Mouse (Mus musculus) kidney, embryonic 16.5 days (tissue): Measurements from ENCODE around the gene Tcte1. TPM values are rescaled to one million over a fixed set of nuclear protein-coding genes. Genes with fewer than 3 reads are reported as not detected.

Experiments used
- ATAC-seq: fragments of 200-750 bp; cut with Nextera tagmentation; 2 replicates; pipeline ENCODE4 v1.8.0; 2017; ENCODE audit warnings: moderate TSS enrichment; ENCODE audit not compliant: low FRiP score, low TSS enrichment
- H3K27ac ChIP-seq: fragments of 300-500 bp; sonication (generic); 2 replicates; pipeline ENCODE4 v1.5.1; 2014; ENCODE audit warnings: low read length
- H3K27me3 ChIP-seq: fragments of 300-500 bp; sonication (generic); 2 replicates; pipeline ENCODE4 v1.6.1; 2014; ENCODE audit warnings: low read length, control low read depth, mixed read lengths; ENCODE audit not compliant: insufficient read depth
- H3K36me3 ChIP-seq: fragments of 300-500 bp; sonication (generic); 2 replicates; pipeline ENCODE4 v1.6.1; 2014; ENCODE audit warnings: low read length, control low read depth, mixed read lengths; ENCODE audit not compliant: insufficient read depth
- H3K4me1 ChIP-seq: fragments of 300-500 bp; sonication (generic); 2 replicates; pipeline ENCODE4 v1.6.1; 2014; ENCODE audit warnings: low read length, control low read depth, mixed read lengths; ENCODE audit not compliant: insufficient read depth
- H3K4me2 ChIP-seq: fragments of 300-500 bp; sonication (generic); replicated peaks from 2 replicates; pipeline ENCODE4 v1.6.1; 2014; ENCODE audit warnings: low read depth, low read length
- H3K4me3 ChIP-seq: fragments of 300-500 bp; sonication (generic); 2 replicates; pipeline ENCODE4 v1.5.1; 2014; ENCODE audit warnings: mild to moderate bottlenecking, low read length
- H3K9ac ChIP-seq: fragments of 300-500 bp; sonication (generic); replicated peaks from 2 replicates; pipeline ENCODE4 v1.6.1; 2014; ENCODE audit warnings: low read length
- H3K9me3 ChIP-seq: fragments of 300-500 bp; sonication (generic); 2 replicates; pipeline ENCODE4 v1.6.1; 2016; ENCODE audit warnings: low read length, control low read depth
- WGBS: fragments of 180-500 bp; shearing (Covaris S2); extraction: QIAGEN DNeasy Blood & Tissue Kit; methylation state at CpG from one replicate; pipeline ENCODE4 v1.1.7; 2014; 5-methylcytosine and 5-hydroxymethylcytosine counted together
- polyA plus RNA-seq: library from polyadenylated mRNA; unstranded; fragments of >200 nt; fragmentation: Nextera tagmentation; extraction: Ambion mirVana; gene quantifications from 2 replicates; pipeline ENCODE4 v1.2.1, GENCODE M21; 2015

Gene Tcte1
- polyA plus RNA-seq, 1 experiment from 2014 or later = 0.81 TPM

- ATAC-seq = no peak
- 69% methylated on average over 11 of the region's 11 CpGs for WGBS
- peaks cover 22% of the 10 kb centered on the region; the same call in 1 of the 2 replicates for H3K36me3 ChIP-seq
- peaks cover 13% of the 10 kb centered on the region; the same call in 1 of the 2 replicates for H3K27me3 ChIP-seq
- H3K9ac ChIP-seq = no peak overlapping the region
- no peak overlapping the region for H3K4me2 ChIP-seq
- no peak overlapping the region for H3K27ac ChIP-seq
- no peak overlapping the region for H3K4me3 ChIP-seq
- H3K4me1 ChIP-seq = peaks cover 4% of the 10 kb centered on the region; the same call in 1 of the 2 replicates
- no peaks in the 10 kb centered on the region for H3K9me3 ChIP-seq
Observed at GRCm38 (mm10) chr17:45520136-45520535, 3.1 kb upstream of the Tcte1 start.

GRCm38 (mm10) chr17:45524961-45525360 is 1.7 kb downstream of the Tcte1 start:
- WGBS = 42% methylated on average over 4 of the region's 4 CpGs
- Histone ChIP-seq H3K4me2 (no peak overlapping the region), H3K9ac (no peak overlapping the region)

GRCm38 (mm10) chr17:45526571-45526970 is 3.3 kb downstream of the Tcte1 start:
- whole genome bisulfite sequencing = 20% methylated on average over 5 of the region's 5 CpGs
- Histone ChIP-seq H3K4me3 (no peak overlapping the region), H3K9me3 (no peaks in the 10 kb centered on the region), H3K36me3 (no peaks in the 10 kb centered on the region), H3K27me3 (peaks cover 21% of the 10 kb centered on the region), H3K9ac (no peak overlapping the region), H3K4me2 (no peak overlapping the region), H3K27ac (no peak overlapping the region), H3K4me1 (peaks cover 7% of the 10 kb centered on the region; the same call in 1 of the 2 replicates)
- no peak for ATAC-seq

More at GRCm38 (mm10) chr17:45524961-45525360, 1.7 kb downstream of the Tcte1 start:
- Histone ChIP-seq H3K36me3 (0 out of 2 replicates have a peak, but pooled peaks cover 8% of the 10 kb centered on the region), H3K4me1 (peaks cover 7% of the 10 kb centered on the region; the same call in 1 of the 2 replicates), H3K4me3 (no peak overlapping the region), H3K9me3 (no peaks in the 10 kb centered on the region), H3K27ac (no peak overlapping the region), H3K27me3 (peaks cover 13% of the 10 kb centered on the region; the same call in 1 of the 2 replicates)
- ATAC-seq = no peak

GRCm38 (mm10) chr17:45530346-45530782 is 7.1 kb downstream of the Tcte1 start:
- Histone ChIP-seq H3K9me3 (no peaks in the 10 kb centered on the region), H3K4me3 (no peak overlapping the region), H3K4me1 (peaks cover 2% of the 10 kb centered on the region; the same call in 1 of the 2 replicates), H3K27me3 (peaks cover 31% of the 10 kb centered on the region), H3K9ac (no peak overlapping the region), H3K4me2 (no peak overlapping the region), H3K36me3 (no peaks in the 10 kb centered on the region), H3K27ac (no peak overlapping the region)
- no peak for ATAC-seq
- WGBS = 45% methylated on average over 13 of the region's 13 CpGs

DNA sequence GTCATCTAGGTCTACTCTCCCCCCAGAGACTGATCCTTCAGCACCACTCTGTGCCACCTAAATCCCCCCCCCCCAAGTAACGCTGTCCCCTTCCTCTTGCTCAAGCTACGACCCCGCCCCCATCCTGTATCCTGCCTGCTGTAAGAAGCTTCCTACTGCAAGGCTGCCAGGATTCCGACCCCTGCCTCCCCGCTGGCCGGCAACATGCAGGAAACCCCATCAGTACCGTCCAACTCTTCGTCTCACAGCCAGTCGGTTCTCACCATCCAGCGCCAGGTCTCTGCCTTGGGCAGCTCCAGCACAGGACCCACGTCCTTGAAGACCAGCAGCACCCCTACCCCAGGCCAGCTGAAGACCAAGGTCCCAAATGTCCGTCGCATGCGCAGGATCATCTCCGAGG is 9.7 kb downstream of the Tcte1 start:
- 52% methylated on average over 15 of the region's 15 CpGs for WGBS
- Histone ChIP-seq H3K4me2 (no peak overlapping the region), H3K27me3 (peaks cover 50% of the 10 kb centered on the region), H3K27ac (no peak overlapping the region), H3K9me3 (no peaks in the 10 kb centered on the region), H3K9ac (no peak overlapping the region), H3K36me3 (no peaks in the 10 kb centered on the region), H3K4me3 (no peak overlapping the region), H3K4me1 (no peaks in the 10 kb centered on the region)
- ATAC-seq = no peak

- no peak overlapping the region for H3K4me2 ChIP-seq
- no peaks in the 10 kb centered on the region for H3K9me3 ChIP-seq
- no peaks in the 10 kb centered on the region for H3K36me3 ChIP-seq
- H3K4me1 ChIP-seq = no peaks in the 10 kb centered on the region
- H3K9ac ChIP-seq = no peak overlapping the region
- H3K4me3 ChIP-seq = no peak overlapping the region
- H3K27me3 ChIP-seq = peaks cover 61% of the 10 kb centered on the region
- no peak; the same call in 1 of the 2 replicates for ATAC-seq
- H3K27ac ChIP-seq = no peak overlapping the region
- 10% methylated on average over 5 of the region's 5 CpGs for WGBS
Observed at GRCm38 (mm10) chr17:45536264-45536663, 13.0 kb downstream of the Tcte1 start.

DNA sequence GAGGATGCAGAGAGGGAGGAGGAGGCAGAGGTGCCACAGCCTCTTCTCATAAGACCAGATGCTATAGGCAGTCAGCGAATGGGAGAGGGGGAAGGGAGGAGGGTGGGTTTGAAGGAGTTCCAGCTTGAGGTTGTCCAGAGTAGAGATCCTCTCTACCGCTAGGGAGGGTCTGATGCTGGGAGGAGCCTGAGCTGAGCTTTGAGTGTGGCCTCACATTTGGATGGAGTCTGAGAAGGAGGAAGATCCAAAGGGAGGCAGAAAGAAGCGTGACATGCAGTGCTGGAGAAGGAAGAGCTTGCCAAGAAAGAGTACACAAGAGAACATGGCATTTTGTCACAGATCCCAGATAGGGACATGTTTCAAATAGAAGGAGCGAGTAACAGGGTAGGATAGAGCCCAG is 15.2 kb downstream of the Tcte1 start:
- H3K27me3 ChIP-seq = peaks cover 73% of the 10 kb centered on the region
- 65% methylated on average over 4 of the region's 4 CpGs for WGBS
- ATAC-seq = no peak

DNA sequence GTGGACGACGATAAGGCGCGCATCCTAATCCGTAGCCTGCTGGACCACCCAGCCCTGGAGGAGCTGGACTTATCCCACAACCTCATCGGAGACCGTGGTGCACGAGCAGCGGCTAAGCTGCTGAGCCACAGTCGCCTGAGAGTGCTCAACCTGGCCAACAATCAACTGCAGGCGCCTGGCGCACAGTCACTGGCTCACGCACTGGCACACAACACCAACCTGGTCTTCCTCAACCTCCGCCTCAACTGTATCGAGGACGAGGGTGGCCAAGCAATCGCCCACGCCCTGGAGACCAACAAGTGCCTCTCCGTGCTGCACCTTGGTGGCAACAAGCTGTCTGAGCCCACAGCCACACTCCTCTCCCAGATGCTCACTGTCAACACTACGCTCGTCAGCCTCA is 16.4 kb downstream of the Tcte1 start:
- Histone ChIP-seq H3K27me3 (peaks cover 76% of the 10 kb centered on the region), H3K36me3 (no peaks in the 10 kb centered on the region), H3K4me2 (no peak overlapping the region), H3K9ac (no peak overlapping the region), H3K4me1 (peaks cover 2% of the 10 kb centered on the region), H3K9me3 (no peaks in the 10 kb centered on the region), H3K4me3 (no peak overlapping the region), H3K27ac (no peak overlapping the region)
- ATAC-seq = no peak
- 74% methylated on average over 21 of the region's 21 CpGs for WGBS

More for the DNA sequence above, 15.2 kb downstream of the Tcte1 start:
- Histone ChIP-seq H3K36me3 (no peaks in the 10 kb centered on the region), H3K4me1 (no peaks in the 10 kb centered on the region), H3K9me3 (no peaks in the 10 kb centered on the region), H3K4me2 (no peak overlapping the region), H3K27ac (no peak overlapping the region), H3K9ac (no peak overlapping the region), H3K4me3 (no peak overlapping the region)

GRCm38 (mm10) chr17:45542129-45542528 is 18.9 kb downstream of the Tcte1 start:
- Histone ChIP-seq H3K9me3 (no peaks in the 10 kb centered on the region), H3K4me3 (no peak overlapping the region), H3K4me2 (no peak overlapping the region), H3K9ac (no peak overlapping the region), H3K4me1 (peaks cover 15% of the 10 kb centered on the region), H3K27me3 (peaks cover 81% of the 10 kb centered on the region), H3K36me3 (no peaks in the 10 kb centered on the region), H3K27ac (no peak overlapping the region)
- ATAC-seq = no peak
- 41% methylated on average over 6 of the region's 6 CpGs for WGBS

DNA sequence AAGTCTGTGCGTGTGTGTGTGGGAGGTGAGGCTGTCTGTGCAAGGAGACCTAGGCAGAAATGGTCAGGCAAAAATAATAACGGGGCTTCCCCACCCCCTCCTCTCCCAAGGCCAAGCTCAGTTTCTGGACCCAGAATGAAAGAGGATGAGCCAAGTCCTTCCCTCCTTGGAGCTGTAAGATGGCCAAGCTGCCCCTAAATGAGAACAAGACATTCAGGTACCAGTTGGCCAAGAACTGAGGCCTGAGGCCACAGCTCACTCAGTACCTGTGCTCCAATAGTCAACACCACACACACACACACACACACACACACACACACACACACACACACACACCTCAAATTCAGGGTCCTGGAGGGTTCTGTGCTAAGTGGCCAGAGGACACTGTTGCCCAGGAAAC is 19.5 kb downstream of the Tcte1 start:
- H3K27me3 ChIP-seq = peaks cover 82% of the 10 kb centered on the region
- H3K4me3 ChIP-seq = no peak overlapping the region
- ATAC-seq = no peak
- H3K36me3 ChIP-seq = no peaks in the 10 kb centered on the region
- peaks cover 15% of the 10 kb centered on the region for H3K4me1 ChIP-seq
- H3K9me3 ChIP-seq = no peaks in the 10 kb centered on the region
- no peak overlapping the region for H3K27ac ChIP-seq
- no peak overlapping the region for H3K9ac ChIP-seq
- H3K4me2 ChIP-seq = no peak overlapping the region
- 50% methylated on average over 2 of the region's 2 CpGs for WGBS
